Mouse (Mus musculus) heart, embryonic 12.5 days (tissue): ENCODE data around the gene Toporsl. TPM values are rescaled to one million over a fixed set of nuclear protein-coding genes. Genes with fewer than 3 reads are reported as not detected.

ENCODE experiments used
- ATAC-seq: fragments of 200-750 bp; cut with Nextera tagmentation; 2 replicates; pipeline ENCODE4 v1.8.0; 2017; ENCODE audit warnings: moderate TSS enrichment, moderate library complexity; ENCODE audit not compliant: insufficient number of reproducible peaks, low FRiP score
- H3K27ac ChIP-seq: fragments of 300-500 bp; sonication (generic); 2 replicates; pipeline ENCODE4 v1.5.1; 2016; ENCODE audit warnings: mild to moderate bottlenecking, moderate library complexity; ENCODE audit not compliant: poor library complexity, severe bottlenecking
- H3K27me3 ChIP-seq: fragments of 300-500 bp; sonication (generic); replicated peaks from 2 replicates; pipeline ENCODE4 v1.6.1; 2016; ENCODE audit warnings: mild to moderate bottlenecking, moderate library complexity
- H3K36me3 ChIP-seq: fragments of 300-500 bp; sonication (generic); 2 replicates; pipeline ENCODE4 v1.6.1; 2016; ENCODE audit warnings: mild to moderate bottlenecking, moderate library complexity
- H3K4me1 ChIP-seq: fragments of 300-500 bp; sonication (generic); replicated peaks from 2 replicates; pipeline ENCODE4 v1.6.1; 2016; ENCODE audit warnings: mild to moderate bottlenecking
- H3K4me2 ChIP-seq: fragments of 300-500 bp; sonication (generic); 2 replicates; pipeline ENCODE4 v1.6.1; 2016; ENCODE audit warnings: mild to moderate bottlenecking, moderate library complexity
- H3K4me3 ChIP-seq: fragments of 300-500 bp; sonication (generic); 2 replicates; pipeline ENCODE4 v1.5.1; 2016; ENCODE audit warnings: mild to moderate bottlenecking
- H3K9ac ChIP-seq: fragments of 300-500 bp; sonication (generic); 2 replicates; pipeline ENCODE4 v1.6.1; 2016; ENCODE audit warnings: mild to moderate bottlenecking, moderate library complexity
- H3K9me3 ChIP-seq: fragments of 300-500 bp; sonication (generic); replicated peaks from 2 replicates; pipeline ENCODE4 v1.6.1; 2016; ENCODE audit warnings: mild to moderate bottlenecking, moderate library complexity
- WGBS: fragments of 180-500 bp; shearing (Covaris S2); methylation state at CpG from one replicate; pipeline ENCODE4 v1.1.7; 2016; 5-methylcytosine and 5-hydroxymethylcytosine counted together
- polyA plus RNA-seq: library from polyadenylated mRNA; unstranded; fragments of >200 nt; fragmentation: Nextera tagmentation; extraction: Ambion mirVana; gene quantifications from 2 replicates; pipeline ENCODE4 v1.2.1, GENCODE M21; 2016

Gene Toporsl
- polyA plus RNA-seq, 1 experiment from 2014 or later: not detected

GRCm38 (mm10) chr4:52660701-52661117 lies 64.6 kb downstream of the Toporsl start:
- no peak overlapping the region for H3K4me3 ChIP-seq
- no peaks in the 10 kb centered on the region for H3K36me3 ChIP-seq
- H3K27me3 ChIP-seq: no peaks in the 10 kb centered on the region
- H3K4me2 ChIP-seq: peak overlapping the region; percentile 18; the same call in 1 of the 2 replicates
- 21% methylated on average over 3 of the region's 3 CpGs for WGBS
- ATAC-seq: 0 out of 2 replicates have a peak, but pooled peaks have one; percentile 25
- H3K9me3 ChIP-seq: no peaks in the 10 kb centered on the region
- no peak overlapping the region for H3K27ac ChIP-seq
- no peak overlapping the region for H3K9ac ChIP-seq
- 0 out of 2 replicates have a peak, but pooled peaks cover 6% of the 10 kb centered on the region for H3K4me1 ChIP-seq

GRCm38 (mm10) chr4:52661311-52661710 lies 65.2 kb downstream of the Toporsl start:
- Histone ChIP-seq H3K9me3 (no peaks in the 10 kb centered on the region), H3K36me3 (no peaks in the 10 kb centered on the region), H3K4me2 (no peak overlapping the region), H3K4me1 (0 out of 2 replicates have a peak, but pooled peaks cover 6% of the 10 kb centered on the region), H3K27ac (no peak overlapping the region), H3K27me3 (no peaks in the 10 kb centered on the region), H3K9ac (no peak overlapping the region), H3K4me3 (no peak overlapping the region)
- WGBS: 80% methylated on average over 5 of the region's 5 CpGs
- ATAC-seq: no peak

Other genes with a start within 250 kb of the Toporsl start
- gene Smc2, start 157.0 kb upstream of the Toporsl start, polyA plus RNA-seq: 157 and 165 TPM in 2 replicates
- 1.1 TPM in 1 of 2 replicates, not detected in the other for gene Vma21-ps, start 99.0 kb upstream of the Toporsl start, polyA plus RNA-seq
- not detected in 2 replicates for gene Olfr275, start 218.3 kb downstream of the Toporsl start, polyA plus RNA-seq